Mouse (Mus musculus) macrophage (primary cell): Measurements from ENCODE around the gene Glt6d1. TPM values are rescaled to one million over a fixed set of nuclear protein-coding genes. Genes with fewer than 3 reads are reported as not detected.

Experiments
- H3K27ac ChIP-seq: fragments of 350-480 bp; formaldehyde crosslinking; 2 replicates; pipeline ENCODE4 v1.9.0; 2021
- H3K36me3 ChIP-seq: fragments of 350-480 bp; formaldehyde crosslinking; 2 replicates; pipeline ENCODE4 v1.9.0; 2021; ENCODE audit errors: inconsistent target
- H3K4me3 ChIP-seq: fragments of 350-480 bp; formaldehyde crosslinking; 2 replicates; pipeline ENCODE4 v1.9.0; 2021; ENCODE audit errors: inconsistent target
- H3K79me2 ChIP-seq: fragments of 350-480 bp; formaldehyde crosslinking; 2 replicates; pipeline ENCODE4 v1.9.0; 2021; ENCODE audit errors: inconsistent target
- WGBS: methylation state at CpG from one replicate; pipeline ENCODE4 v1.1.7; 2026; ENCODE audit warnings: inconsistent platforms; ENCODE audit not compliant: missing documents; 5-methylcytosine and 5-hydroxymethylcytosine counted together
- polyA plus RNA-seq: library from polyadenylated mRNA; stranded (reverse); fragments of 250-400 nt; gene quantifications from 3 replicates; pipeline ENCODE4 v1.2.4, GENCODE M21; 2018; ENCODE audit warnings: inconsistent platforms

Gene Glt6d1
- polyA plus RNA-seq, 1 experiment from 2014 or later, result not detected

DNA sequence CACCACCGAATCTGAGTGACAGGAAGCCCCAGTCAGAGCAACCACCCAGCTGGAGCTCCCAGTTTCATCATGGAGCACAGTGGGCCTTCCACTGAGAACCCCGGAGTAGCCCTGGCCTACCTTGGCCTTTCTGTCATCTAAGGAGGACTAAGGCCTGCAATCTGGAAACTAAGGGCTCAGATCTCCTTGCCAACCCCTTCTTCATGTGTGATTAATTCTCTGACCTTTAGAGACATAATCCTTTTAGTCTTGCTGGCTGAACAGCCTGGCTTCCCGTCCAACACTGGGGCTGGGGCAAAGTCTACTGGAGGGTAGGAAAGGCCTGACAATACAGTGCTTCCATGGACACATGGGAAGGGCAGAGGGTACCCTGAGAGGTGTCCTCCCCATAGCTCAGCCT is 39.7 kb downstream of the Glt6d1 start:
- H3K27ac ChIP-seq, result no peak overlapping the region
- H3K4me3 ChIP-seq, result no peak overlapping the region
- 80% methylated on average over 3 of the region's 3 CpGs for WGBS
- H3K79me2 ChIP-seq, result no peaks in the 10 kb centered on the region
- no peaks in the 10 kb centered on the region for H3K36me3 ChIP-seq

DNA sequence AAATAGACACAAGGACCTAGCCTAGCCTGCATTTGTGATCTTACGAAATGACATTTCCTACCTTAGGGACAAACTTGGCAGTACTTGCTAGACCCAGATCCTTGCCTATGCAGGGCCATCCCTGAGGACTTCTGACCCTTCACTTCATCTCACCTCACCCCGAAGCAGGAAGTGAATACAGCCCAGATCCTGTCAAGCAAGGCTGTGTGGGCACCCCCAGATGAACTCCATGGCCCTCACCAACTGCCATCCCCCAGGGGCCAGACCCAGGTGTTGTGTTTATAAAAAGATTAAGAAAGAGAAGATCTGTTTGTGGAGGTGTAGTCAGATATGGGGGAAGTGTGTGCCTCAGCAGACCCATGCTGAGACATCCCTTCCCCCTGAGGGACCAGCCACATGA is 41.0 kb downstream of the Glt6d1 start:
- 56% methylated on average over 2 of the region's 2 CpGs for WGBS

DNA sequence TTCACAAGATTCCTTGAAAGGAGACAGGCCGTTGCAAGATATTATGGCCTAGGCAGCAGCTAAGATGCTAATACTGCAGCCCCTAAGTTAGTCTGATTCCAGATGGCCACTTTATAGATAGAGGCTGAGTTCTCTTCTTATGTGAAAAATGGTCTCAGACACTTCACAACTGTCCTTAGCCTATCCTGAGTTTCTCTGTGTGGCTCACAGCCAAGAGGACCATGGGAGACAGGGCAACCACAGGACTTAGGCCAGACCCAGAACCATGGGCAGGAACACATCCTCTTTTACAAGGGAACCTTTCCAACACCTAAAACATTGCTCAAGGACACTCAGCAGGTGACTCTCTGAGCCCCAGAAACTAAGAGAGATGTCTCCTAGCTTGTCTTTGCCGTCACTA is 42.1 kb downstream of the Glt6d1 start:
- H3K27ac ChIP-seq, result no peak overlapping the region
- H3K79me2 ChIP-seq, result no peaks in the 10 kb centered on the region
- H3K4me3 ChIP-seq, result no peak overlapping the region
- H3K36me3 ChIP-seq, result no peaks in the 10 kb centered on the region
- 97% methylated on average over 2 of the region's 2 CpGs for WGBS

More for the DNA sequence above, 41.0 kb downstream of the Glt6d1 start:
- H3K27ac ChIP-seq, result no peak overlapping the region
- H3K36me3 ChIP-seq, result no peaks in the 10 kb centered on the region
- H3K4me3 ChIP-seq, result no peak overlapping the region
- no peaks in the 10 kb centered on the region for H3K79me2 ChIP-seq

DNA sequence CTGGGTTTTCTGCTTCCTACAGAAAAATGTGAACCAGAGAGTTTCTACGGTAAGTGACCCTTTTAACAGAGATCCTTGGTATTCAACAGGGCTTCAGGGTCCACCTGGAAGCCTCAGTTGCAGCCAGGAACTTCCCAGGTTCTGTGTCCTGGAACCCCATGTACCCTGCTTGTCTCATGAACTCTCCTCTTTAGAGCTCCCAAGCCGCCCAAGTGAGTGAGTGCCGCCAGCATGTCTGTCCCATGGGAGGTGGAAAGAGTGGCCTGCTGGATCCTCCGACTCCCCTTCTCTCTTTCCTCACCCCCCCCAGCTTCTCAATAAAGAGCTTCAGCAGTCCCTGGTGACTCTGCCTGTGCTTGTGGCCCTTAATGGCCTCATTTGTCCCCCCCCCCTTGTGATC is 47.9 kb downstream of the Glt6d1 start:
- H3K79me2 ChIP-seq, result no peaks in the 10 kb centered on the region
- H3K36me3 ChIP-seq, result no peaks in the 10 kb centered on the region
- H3K27ac ChIP-seq, result no peak overlapping the region
- no peak overlapping the region for H3K4me3 ChIP-seq
- WGBS, result 91% methylated on average over 4 of the region's 4 CpGs

DNA sequence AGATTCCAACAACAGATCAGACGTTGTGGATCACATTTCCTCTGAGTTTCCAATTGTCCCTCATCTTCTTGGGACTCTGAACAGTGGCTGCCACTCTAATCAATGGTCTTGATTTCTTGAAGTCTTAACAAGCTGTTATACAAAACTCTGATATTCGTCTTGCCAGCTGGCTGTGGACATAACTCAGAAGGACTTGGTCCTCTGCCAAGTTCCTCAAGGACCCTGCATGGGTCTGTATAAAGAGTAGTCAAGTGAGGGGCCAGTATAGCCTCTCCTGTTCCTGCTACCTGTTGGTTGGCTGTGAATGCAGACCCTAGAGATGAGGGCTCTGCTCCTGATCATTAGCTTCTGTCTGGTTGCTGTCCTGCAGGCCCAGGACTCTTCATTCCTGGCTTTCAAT is 50.4 kb downstream of the Glt6d1 start, which contains the start of gene Lcn3:
Lcn3 (plus strand) TSS at position 301 of the 400 bp plus-strand sequence.
- H3K79me2 ChIP-seq, result no peaks in the 10 kb centered on the region
- H3K27ac ChIP-seq, result no peak within 1 kb of the TSS
- WGBS, result 68% methylated on average over 2 of the region's 2 CpGs
- H3K4me3 ChIP-seq, result no peak within 1 kb of the TSS
- no peaks in the 10 kb centered on the region for H3K36me3 ChIP-seq

DNA sequence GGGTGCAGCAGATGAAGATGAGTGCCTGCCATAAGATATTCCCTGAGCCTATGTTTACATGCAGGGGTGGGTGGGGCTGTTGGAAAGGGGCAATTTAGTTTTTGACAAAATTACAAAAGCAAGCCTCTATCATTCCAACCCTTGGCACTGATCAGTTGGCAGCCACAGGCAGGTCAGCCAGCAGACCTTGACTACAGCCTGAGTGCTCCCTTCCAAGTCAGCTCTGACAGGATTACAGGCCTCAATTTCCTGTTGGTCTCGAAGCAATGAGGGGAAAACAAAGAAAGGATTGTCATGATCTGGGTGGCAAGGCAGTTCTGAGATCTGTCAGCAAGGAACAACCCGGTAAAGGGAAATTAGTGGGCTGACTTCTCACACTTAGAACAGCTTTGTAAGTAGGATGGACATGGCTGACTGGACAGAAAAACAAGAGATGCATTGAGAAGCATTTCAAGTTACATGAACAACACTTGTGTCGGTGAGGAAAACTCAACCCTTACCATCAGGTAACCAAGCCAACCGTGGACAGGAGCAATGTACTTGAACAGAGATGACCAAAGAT is 57.5 kb downstream of the Glt6d1 start:
- 58% methylated on average over 4 of the region's 4 CpGs for WGBS
- Histone ChIP-seq H3K27ac (no peak overlapping the region), H3K4me3 (no peak overlapping the region), H3K79me2 (no peaks in the 10 kb centered on the region), H3K36me3 (no peaks in the 10 kb centered on the region)

DNA sequence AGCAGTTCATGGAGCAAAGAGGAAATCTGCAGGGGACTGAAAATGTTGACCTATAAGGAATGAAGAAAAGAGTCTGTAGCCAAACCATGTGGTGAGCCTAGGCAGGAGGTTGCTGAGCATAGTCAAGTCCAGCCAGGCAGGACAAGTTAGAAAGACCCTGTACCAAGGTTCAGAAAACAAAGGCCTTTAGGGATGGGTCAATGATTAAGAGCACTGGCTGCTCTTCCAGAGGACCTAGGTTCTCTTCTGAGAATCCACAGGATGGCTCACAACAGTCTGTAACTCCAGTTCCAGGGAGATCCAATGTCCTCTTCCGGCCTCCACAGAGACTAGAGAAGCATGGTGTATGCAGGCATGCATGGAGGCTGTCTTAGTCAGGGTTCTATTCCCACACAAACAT is 61.4 kb downstream of the Glt6d1 start:
- Histone ChIP-seq H3K27ac (no peak overlapping the region), H3K79me2 (no peaks in the 10 kb centered on the region), H3K36me3 (no peaks in the 10 kb centered on the region), H3K4me3 (no peak overlapping the region)
- WGBS, result 92% methylated on average over 1 of the region's 1 CpGs

Other genes with a start within 250 kb of the Glt6d1 start
- gene Mamdc4, start 241.0 kb downstream of the Glt6d1 start, polyA plus RNA-seq, result 0.04 to 0.60 TPM (median 0.15 TPM) in 3 replicates
- gene Phpt1, start 240.6 kb downstream of the Glt6d1 start, polyA plus RNA-seq, result 9.0 to 13.7 TPM (median 13.0 TPM) in 3 replicates
- gene Ajm1, start 234.1 kb downstream of the Glt6d1 start, polyA plus RNA-seq, result 0.07 to 0.50 TPM (median 0.26 TPM) in 3 replicates
- gene Rabl6, start 207.3 kb downstream of the Glt6d1 start, polyA plus RNA-seq, result 48.4 to 64.3 TPM (median 52.1 TPM) in 3 replicates
- gene Ccdc183, start 198.2 kb downstream of the Glt6d1 start, polyA plus RNA-seq, result not detected in 3 replicates
- 22.2 to 28.7 TPM (median 23.3 TPM) in 3 replicates for gene Tmem141, start 193.8 kb downstream of the Glt6d1 start, polyA plus RNA-seq
- 12.7 to 19.5 TPM (median 16.6 TPM) in 3 replicates for gene Fcna, start 187.8 kb downstream of the Glt6d1 start, polyA plus RNA-seq
- gene Lcn8, start 162.7 kb downstream of the Glt6d1 start, polyA plus RNA-seq, result not detected in 3 replicates
- not detected in 3 replicates for gene Lcn5, start 157.9 kb downstream of the Glt6d1 start, polyA plus RNA-seq
- not detected in 3 replicates for gene Lcn6, start 139.1 kb downstream of the Glt6d1 start, polyA plus RNA-seq
- gene Lcn10, start 133.1 kb downstream of the Glt6d1 start, polyA plus RNA-seq, result not detected in 3 replicates
- gene Obp2a, start 115.8 kb downstream of the Glt6d1 start, polyA plus RNA-seq, result not detected in 3 replicates
- gene Bmyc, start 109.1 kb downstream of the Glt6d1 start, polyA plus RNA-seq, result 8.6 to 19.6 TPM (median 15.7 TPM) in 3 replicates
- gene Obp2b, start 78.8 kb downstream of the Glt6d1 start, polyA plus RNA-seq, result not detected in 3 replicates
- not detected in 3 replicates for gene Lcn3, start 50.3 kb downstream of the Glt6d1 start, polyA plus RNA-seq
- not detected in 3 replicates for gene Lcn11, start 38.8 kb downstream of the Glt6d1 start, polyA plus RNA-seq
- not detected in 3 replicates for gene Gm13539, start 33.6 kb downstream of the Glt6d1 start, polyA plus RNA-seq
- not detected in 3 replicates for gene Lcn9, start 7.3 kb upstream of the Glt6d1 start, polyA plus RNA-seq
- not detected in 3 replicates for gene Sohlh1, start 31.4 kb upstream of the Glt6d1 start, polyA plus RNA-seq
- not detected in 3 replicates for gene Kcnt1, start 47.9 kb upstream of the Glt6d1 start, polyA plus RNA-seq
- 4.0 to 19.1 TPM (median 6.9 TPM) in 3 replicates for gene Camsap1, start 167.4 kb upstream of the Glt6d1 start, polyA plus RNA-seq
- gene Ubac1, start 205.9 kb upstream of the Glt6d1 start, polyA plus RNA-seq, result 16.6 to 30.2 TPM (median 21.0 TPM) in 3 replicates